Mouse (Mus musculus): Measurements from ENCODE around the gene Map2k1.
"Not testable (repeated sequence)": the region's sequence is repeated elsewhere in the genome, so short reads cannot be mapped to it uniquely, and the experiment has no call there.

Map2k1 gene

DNA sequence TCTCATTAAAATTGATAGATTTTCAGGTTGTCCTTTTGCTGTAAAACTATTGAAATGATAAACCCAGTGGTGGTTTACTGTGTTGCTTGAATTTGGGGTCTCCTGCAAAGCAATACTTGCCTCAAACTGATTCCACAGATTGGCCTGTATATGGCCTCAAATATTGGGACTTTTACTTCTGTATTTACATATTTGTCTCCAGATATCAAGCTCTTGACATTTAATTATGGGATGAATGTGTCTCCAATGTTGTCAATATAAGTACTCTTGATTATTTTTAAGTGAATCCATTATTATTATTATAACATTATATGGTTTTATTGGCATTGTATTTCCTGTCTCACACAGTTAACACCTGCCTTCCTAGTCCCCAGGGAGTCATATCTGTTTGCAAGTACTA lies 79.1 kb downstream of the Map2k1 start:
- H3K4me1 ChIP-seq (replicated peaks; ENCODE audit: low read depth, low read length) = peaks cover 43% of the 10 kb centered on the region
- H3K4me3 ChIP-seq (replicated peaks; ENCODE audit: low read length) = peak overlapping the region; percentile 98
- H3K9me3 ChIP-seq (ENCODE audit: low read length) = no peaks in the 10 kb centered on the region
- no peaks in the 10 kb centered on the region for H3K27me3 ChIP-seq (ENCODE audit: insufficient read depth, low read length)
- TF ChIP-seq CTCF (conservative IDR thresholded peaks at IDR 0.05; ENCODE audit: low read length) = no peak
- TF ChIP-seq POU5F1 (IDR thresholded peaks at IDR 0.05; ENCODE audit: borderline replicate concordance, low read length) = no peak
- TF ChIP-seq NANOG (IDR thresholded peaks at IDR 0.05; ENCODE audit: borderline replicate concordance, low read length) = no peak
- H3K36me3 ChIP-seq (ENCODE audit: insufficient read depth, low read length) = peaks cover 67% of the 10 kb centered on the region

DNA sequence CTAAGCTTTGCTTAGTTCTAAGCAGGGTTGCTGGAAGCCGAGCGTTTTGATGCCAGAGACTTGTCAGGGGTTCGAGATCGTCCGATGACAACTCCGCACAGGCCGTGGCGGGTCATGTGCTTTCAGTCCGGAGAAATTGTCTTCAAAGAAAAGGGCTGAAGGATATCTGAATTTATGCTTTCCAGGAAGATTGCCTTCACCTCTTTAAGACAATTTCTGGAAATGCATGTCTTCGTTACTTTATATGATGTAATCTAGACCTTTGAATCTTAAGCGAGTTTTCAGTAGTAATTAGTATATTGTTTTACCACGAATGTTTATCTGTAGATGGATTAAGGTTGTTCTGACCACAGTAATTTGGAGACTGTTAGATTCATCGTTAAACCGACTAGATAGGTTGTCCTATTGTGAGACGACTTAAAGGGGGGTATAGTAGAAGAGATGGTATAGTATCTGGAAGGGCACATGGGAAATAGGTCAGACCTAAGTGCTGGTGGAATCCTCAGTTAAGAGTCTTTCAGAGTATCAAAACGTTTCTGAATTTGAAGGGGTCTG lies 79.7 kb downstream of the Map2k1 start:
- Histone ChIP-seq H3K9me3 (ENCODE audit: low read length) (no peaks in the 10 kb centered on the region), H3K36me3 (ENCODE audit: insufficient read depth, low read length) (peaks cover 72% of the 10 kb centered on the region), H3K4me1 (replicated peaks; ENCODE audit: low read depth, low read length) (peaks cover 42% of the 10 kb centered on the region), H3K4me3 (replicated peaks; ENCODE audit: low read length) (peak overlapping the region; percentile 98), H3K27me3 (ENCODE audit: insufficient read depth, low read length) (no peaks in the 10 kb centered on the region)
- no peak for TF ChIP-seq POU5F1 (IDR thresholded peaks at IDR 0.05; ENCODE audit: borderline replicate concordance, low read length)
- no peak for TF ChIP-seq NANOG (IDR thresholded peaks at IDR 0.05; ENCODE audit: borderline replicate concordance, low read length)
- no peak for TF ChIP-seq CTCF (conservative IDR thresholded peaks at IDR 0.05; ENCODE audit: low read length)

DNA sequence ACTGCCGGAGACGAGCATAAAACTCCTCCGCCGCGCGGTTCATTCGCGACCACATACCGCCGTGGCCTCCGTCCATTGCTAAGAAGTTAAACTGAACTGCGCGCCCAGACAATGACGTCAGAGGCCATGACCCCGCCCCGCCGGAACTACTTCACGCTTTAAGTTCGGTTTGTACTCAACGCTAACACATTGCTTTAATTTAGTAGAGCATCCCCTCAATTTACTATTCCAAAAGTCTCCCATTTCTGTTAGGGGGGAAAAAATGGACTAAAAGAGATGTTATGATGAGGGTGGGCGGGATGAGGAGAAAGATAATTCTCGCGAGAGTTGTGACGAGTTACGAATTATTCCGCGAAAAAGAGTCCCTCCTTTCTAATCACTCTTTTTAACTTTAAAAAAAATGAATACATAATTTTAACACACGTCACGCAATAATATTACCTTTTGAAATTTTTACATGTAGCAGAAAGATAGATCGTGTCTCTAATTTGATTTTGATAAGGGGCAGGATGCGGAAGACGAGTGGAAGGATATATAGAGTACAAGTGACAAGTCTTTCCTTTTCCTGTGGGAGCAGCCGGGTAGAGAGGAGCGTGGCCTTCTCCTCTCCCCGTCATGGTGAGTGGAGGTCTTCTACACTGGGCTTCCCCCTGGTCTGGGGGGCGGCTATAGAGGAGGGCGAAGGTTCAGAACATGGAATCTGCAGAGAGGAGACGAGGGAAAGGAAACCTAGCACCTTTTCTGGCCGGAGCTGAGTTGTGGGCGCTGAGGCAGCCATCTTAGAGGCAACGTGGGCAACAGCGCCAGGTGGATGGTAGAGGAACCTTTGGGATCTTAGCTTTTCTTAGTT lies 80.4 kb downstream of the Map2k1 start, which contains the start of the genes Zwilch and Rpl4:
Gene Zwilch (minus strand): TSS at position 289 of the 850 bp plus-strand sequence.
Gene Rpl4 (plus strand): TSS at position 560 of the 850 bp plus-strand sequence.
- Histone ChIP-seq H3K4me1 (replicated peaks; ENCODE audit: low read depth, low read length) (peaks cover 41% of the 10 kb centered on the region), H3K4me3 (replicated peaks; ENCODE audit: low read length) (peak within 1 kb of the TSS; percentile 98), H3K36me3 (ENCODE audit: insufficient read depth, low read length) (peaks cover 72% of the 10 kb centered on the region), H3K27me3 (ENCODE audit: insufficient read depth, low read length) (no peaks in the 10 kb centered on the region), H3K9me3 (ENCODE audit: low read length) (no peaks in the 10 kb centered on the region)
- TF ChIP-seq POU5F1 (IDR thresholded peaks at IDR 0.05; ENCODE audit: borderline replicate concordance, low read length) = no peak
- no peak for TF ChIP-seq CTCF (conservative IDR thresholded peaks at IDR 0.05; ENCODE audit: low read length)
- no peak for TF ChIP-seq NANOG (IDR thresholded peaks at IDR 0.05; ENCODE audit: borderline replicate concordance, low read length)

DNA sequence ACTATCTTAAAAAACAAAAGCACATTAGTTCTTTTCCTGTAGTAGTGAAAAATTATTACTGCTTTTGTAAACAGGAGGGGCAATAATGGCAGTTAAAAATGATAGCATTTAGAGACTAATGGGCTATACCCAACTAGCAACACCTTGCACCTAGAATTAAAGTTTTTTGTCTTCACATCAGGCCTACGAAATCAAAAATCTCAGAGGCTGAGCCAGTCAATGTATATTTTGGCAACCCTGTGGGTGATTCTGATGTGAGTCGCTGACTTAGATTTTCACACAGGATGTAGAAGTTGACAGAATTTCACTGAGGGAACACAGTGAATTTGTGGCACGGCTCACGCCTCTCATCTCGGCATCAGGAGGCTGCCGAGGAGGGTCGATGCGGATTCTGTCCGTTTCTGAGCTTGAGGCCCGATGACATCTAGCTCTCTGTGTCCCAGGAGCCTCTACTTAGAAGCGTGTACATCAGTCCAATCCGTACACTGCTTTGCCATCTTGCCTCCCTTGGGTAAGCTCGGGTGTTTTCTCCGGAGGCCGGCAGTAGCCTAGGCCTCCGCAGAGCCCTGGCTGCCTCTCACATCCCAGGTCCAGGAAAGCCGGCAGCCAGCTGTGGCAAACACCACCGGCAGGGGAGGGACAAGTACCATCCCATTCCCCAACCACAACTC lies 81.2 kb downstream of the Map2k1 start:
- TF ChIP-seq POU5F1 (IDR thresholded peaks at IDR 0.05; ENCODE audit: borderline replicate concordance, low read length) = no peak
- TF ChIP-seq NANOG (IDR thresholded peaks at IDR 0.05; ENCODE audit: borderline replicate concordance, low read length) = no peak
- TF ChIP-seq CTCF (conservative IDR thresholded peaks at IDR 0.05; ENCODE audit: low read length) = no peak
- peaks cover 72% of the 10 kb centered on the region for H3K36me3 ChIP-seq (ENCODE audit: insufficient read depth, low read length)
- H3K9me3 ChIP-seq (ENCODE audit: low read length) = no peaks in the 10 kb centered on the region
- no peaks in the 10 kb centered on the region for H3K27me3 ChIP-seq (ENCODE audit: insufficient read depth, low read length)
- peaks cover 41% of the 10 kb centered on the region for H3K4me1 ChIP-seq (replicated peaks; ENCODE audit: low read depth, low read length)
- peak overlapping the region; percentile 98 for H3K4me3 ChIP-seq (replicated peaks; ENCODE audit: low read length)

DNA sequence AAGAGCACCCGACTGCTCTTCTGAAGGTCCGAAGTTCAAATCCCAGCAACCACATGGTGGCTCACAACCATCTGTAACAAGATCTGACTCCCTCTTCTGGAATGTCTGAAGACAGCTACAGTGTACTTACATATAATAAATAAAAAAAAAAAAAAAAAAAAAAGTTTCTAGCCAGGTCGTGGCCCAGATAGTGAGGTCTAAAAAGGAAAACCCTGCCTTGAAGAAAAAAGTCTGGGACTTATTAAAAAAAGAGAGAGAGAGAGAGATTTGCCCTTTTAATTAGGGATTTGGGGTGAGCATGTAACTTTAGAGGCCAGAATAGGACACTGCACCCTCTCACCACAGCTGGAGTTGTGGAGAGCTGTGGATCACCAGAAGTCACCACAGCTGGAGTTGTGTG lies 83.5 kb downstream of the Map2k1 start:
- not testable (repeated sequence) for H3K27me3 ChIP-seq (ENCODE audit: insufficient read depth, low read length); H3K4me3 ChIP-seq (replicated peaks; ENCODE audit: low read length); H3K9me3 ChIP-seq (ENCODE audit: low read length)
- peaks cover 72% of the 10 kb centered on the region for H3K36me3 ChIP-seq (ENCODE audit: insufficient read depth, low read length)
- peaks cover 18% of the 10 kb centered on the region for H3K4me1 ChIP-seq (replicated peaks; ENCODE audit: low read depth, low read length)

DNA sequence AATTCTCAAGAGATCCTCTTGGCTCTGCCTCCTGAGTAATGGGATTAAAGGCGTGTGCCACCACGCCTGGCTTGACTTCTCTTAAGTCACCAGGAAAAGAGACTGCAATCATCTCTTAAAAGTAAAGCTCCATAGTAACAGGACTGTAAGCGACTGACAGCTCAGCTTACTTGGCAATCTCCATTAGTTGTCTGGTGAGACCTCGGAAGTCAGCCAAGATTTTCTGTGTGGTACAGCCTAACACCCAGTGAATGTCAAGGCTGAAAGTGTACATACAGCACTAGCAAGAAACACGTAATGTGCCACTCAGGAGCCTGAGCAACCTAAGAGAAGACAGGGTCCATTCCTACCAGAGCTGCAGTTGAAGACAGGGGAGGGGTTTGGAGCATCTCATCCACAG lies 93.0 kb downstream of the Map2k1 start:
- Histone ChIP-seq H3K4me3 (replicated peaks; ENCODE audit: low read length) (no peak overlapping the region), H3K4me1 (replicated peaks; ENCODE audit: low read depth, low read length) (no peaks in the 10 kb centered on the region), H3K36me3 (ENCODE audit: insufficient read depth, low read length) (peaks cover 98% of the 10 kb centered on the region), H3K27me3 (ENCODE audit: insufficient read depth, low read length) (no peaks in the 10 kb centered on the region), H3K9me3 (ENCODE audit: low read length) (no peaks in the 10 kb centered on the region)
- TF ChIP-seq CTCF (conservative IDR thresholded peaks at IDR 0.05; ENCODE audit: low read length) = no peak

DNA sequence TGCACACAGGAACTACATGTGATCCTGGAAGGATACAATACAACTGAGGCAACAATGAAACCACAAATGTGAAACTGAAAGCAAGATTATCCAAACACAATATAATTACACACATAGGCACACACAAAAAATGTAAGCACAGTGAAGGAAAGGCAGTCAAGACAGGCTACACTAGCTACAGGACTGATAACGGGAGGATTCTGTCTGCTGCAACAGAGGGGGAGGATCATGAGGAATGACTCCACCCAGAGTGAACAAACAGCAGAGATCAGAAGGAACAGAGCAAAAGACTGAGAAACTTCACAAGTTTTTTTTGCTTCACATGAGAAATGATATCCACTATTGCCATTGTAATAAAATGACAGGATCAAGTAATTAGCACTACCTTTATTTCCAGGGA lies 96.8 kb downstream of the Map2k1 start:
- H3K4me3 ChIP-seq (replicated peaks; ENCODE audit: low read length) = no peak overlapping the region
- TF ChIP-seq NANOG (IDR thresholded peaks at IDR 0.05; ENCODE audit: borderline replicate concordance, low read length) (no peak), CTCF (conservative IDR thresholded peaks at IDR 0.05; ENCODE audit: low read length) (no peak), POU5F1 (IDR thresholded peaks at IDR 0.05; ENCODE audit: borderline replicate concordance, low read length) (no peak)
- no peaks in the 10 kb centered on the region for H3K27me3 ChIP-seq (ENCODE audit: insufficient read depth, low read length)
- no peaks in the 10 kb centered on the region for H3K9me3 ChIP-seq (ENCODE audit: low read length)
- peaks cover 98% of the 10 kb centered on the region for H3K36me3 ChIP-seq (ENCODE audit: insufficient read depth, low read length)
- H3K4me1 ChIP-seq (replicated peaks; ENCODE audit: low read depth, low read length) = no peaks in the 10 kb centered on the region

DNA sequence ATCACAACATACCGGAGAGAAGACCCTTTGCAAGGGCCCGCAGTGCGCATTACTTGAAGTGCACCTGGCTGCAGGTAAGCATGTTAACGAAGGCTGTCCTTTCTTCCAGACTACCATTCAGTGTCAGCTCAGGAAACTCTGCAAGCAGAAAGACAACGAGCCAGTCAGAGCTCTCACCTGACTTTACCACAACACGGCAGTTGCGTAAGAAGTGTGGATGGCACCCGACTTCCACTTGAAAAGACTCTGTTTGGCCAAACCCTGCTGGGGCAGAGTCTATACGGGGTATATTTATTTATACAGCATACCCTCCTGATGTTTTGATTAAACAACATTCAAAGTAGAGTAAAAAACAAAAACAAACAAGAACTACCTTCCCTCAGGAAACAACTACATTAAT lies 113.6 kb downstream of the Map2k1 start:
- 0 out of 2 replicates have a peak, but pooled peaks cover 8% of the 10 kb centered on the region for H3K4me1 ChIP-seq (replicated peaks; ENCODE audit: low read depth, low read length)
- no peak overlapping the region for H3K4me3 ChIP-seq (replicated peaks; ENCODE audit: low read length)
- H3K9me3 ChIP-seq (ENCODE audit: low read length) = no peaks in the 10 kb centered on the region
- H3K36me3 ChIP-seq (ENCODE audit: insufficient read depth, low read length) = peaks cover 92% of the 10 kb centered on the region
- H3K27me3 ChIP-seq (ENCODE audit: insufficient read depth, low read length) = no peaks in the 10 kb centered on the region
- TF ChIP-seq NANOG (IDR thresholded peaks at IDR 0.05; ENCODE audit: borderline replicate concordance, low read length) = no peak
- no peak for TF ChIP-seq CTCF (conservative IDR thresholded peaks at IDR 0.05; ENCODE audit: low read length)
- no peak for TF ChIP-seq POU5F1 (IDR thresholded peaks at IDR 0.05; ENCODE audit: borderline replicate concordance, low read length)

Data from E14TG2a.4 (cell line).